Mouse (Mus musculus) intestine, postnatal 0 days (tissue): ENCODE data around the gene Sstr5. TPM values are rescaled to one million over a fixed set of nuclear protein-coding genes. Genes with fewer than 3 reads are reported as not detected.

Source experiments
- ATAC-seq: fragments of 200-750 bp; cut with Nextera tagmentation; 2 replicates; pipeline ENCODE4 v1.8.0; 2017; ENCODE audit warnings: mild to moderate bottlenecking, moderate TSS enrichment, moderate library complexity
- H3K27ac ChIP-seq: fragments of 300-500 bp; sonication (generic); 2 replicates; pipeline ENCODE4 v1.5.1; 2014; ENCODE audit warnings: mild to moderate bottlenecking, low read depth, low read length, moderate library complexity
- H3K27me3 ChIP-seq: fragments of 300-500 bp; sonication (generic); replicated peaks from 2 replicates; pipeline ENCODE4 v1.6.1; 2014; ENCODE audit warnings: low read length, mixed read lengths; ENCODE audit not compliant: control insufficient read depth, insufficient read depth
- H3K36me3 ChIP-seq: fragments of 300-500 bp; sonication (generic); 2 replicates; pipeline ENCODE4 v1.6.1; 2014; ENCODE audit warnings: mild to moderate bottlenecking, moderate library complexity; ENCODE audit not compliant: control insufficient read depth, insufficient read depth
- H3K4me1 ChIP-seq: fragments of 300-500 bp; sonication (generic); replicated peaks from 2 replicates; pipeline ENCODE4 v1.6.1; 2014; ENCODE audit warnings: antibody characterized with exemption, low read length, mixed read lengths; ENCODE audit not compliant: control insufficient read depth, insufficient read depth
- H3K4me2 ChIP-seq: fragments of 300-500 bp; sonication (generic); replicated peaks from 2 replicates; pipeline ENCODE4 v1.6.1; 2014; ENCODE audit warnings: low read depth, mild to moderate bottlenecking, moderate library complexity
- H3K4me3 ChIP-seq: fragments of 300-500 bp; sonication (generic); 2 replicates; pipeline ENCODE4 v1.5.1; 2014; ENCODE audit warnings: low read depth, low read length
- H3K9ac ChIP-seq: fragments of 300-500 bp; sonication (generic); 2 replicates; pipeline ENCODE4 v1.6.1; 2014; ENCODE audit warnings: mild to moderate bottlenecking, low read depth, low read length
- H3K9me3 ChIP-seq: fragments of 300-500 bp; sonication (generic); 2 replicates; pipeline ENCODE4 v1.6.1; 2016; ENCODE audit warnings: mixed run types; ENCODE audit not compliant: control insufficient read depth
- CTCF ChIP-seq: sonication (generic); IDR thresholded peaks from 2 replicates; pipeline ENCODE4 v1.5.1; 2016; ENCODE audit warnings: low read depth, mild to moderate bottlenecking, control low read depth, antibody characterized with exemption, moderate library complexity
- WGBS: fragments of 180-500 bp; shearing (Covaris S2); extraction: QIAGEN DNeasy Blood & Tissue Kit; methylation state at CpG from one replicate; pipeline ENCODE4 v1.1.7; 2014; 5-methylcytosine and 5-hydroxymethylcytosine counted together
- polyA plus RNA-seq: library from polyadenylated mRNA; unstranded; fragments of >200 nt; fragmentation: Nextera tagmentation; extraction: Ambion mirVana; gene quantifications from 2 replicates; pipeline ENCODE4 v1.2.1, GENCODE M21; 2015

The Sstr5 gene
- polyA plus RNA-seq, 1 experiment from 2014 or later, result 0.64 TPM

DNA sequence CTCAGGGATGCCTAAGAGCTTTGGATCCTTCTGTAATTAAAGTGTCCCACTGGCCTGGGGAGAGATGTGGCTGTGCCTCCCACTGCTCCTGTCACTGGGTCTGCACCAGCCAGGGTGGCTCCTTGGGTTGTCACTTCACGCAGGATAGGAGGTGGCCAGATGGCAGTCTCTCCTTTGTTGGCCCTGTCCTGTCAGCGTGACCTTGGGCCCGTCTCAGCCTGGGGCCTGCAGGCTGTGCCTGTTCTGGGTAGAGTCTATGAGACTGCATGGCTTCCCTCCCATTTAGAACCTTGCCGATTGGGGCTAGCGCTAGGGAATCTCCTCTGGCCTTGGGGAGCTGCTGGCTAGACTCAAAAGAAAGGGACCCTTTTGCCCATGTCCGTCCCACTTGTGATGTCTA is 28.8 kb downstream of the Sstr5 start:
- Histone ChIP-seq H3K27ac (no peak overlapping the region), H3K4me3 (no peak overlapping the region), H3K27me3 (0 out of 2 replicates have a peak, but pooled peaks cover 5% of the 10 kb centered on the region), H3K9me3 (no peaks in the 10 kb centered on the region), H3K4me1 (no peaks in the 10 kb centered on the region), H3K36me3 (no peaks in the 10 kb centered on the region), H3K4me2 (no peak overlapping the region), H3K9ac (no peak overlapping the region)
- ATAC-seq, result no peak
- TF ChIP-seq CTCF, result no peak
- 71% methylated on average over 6 of the region's 6 CpGs for WGBS

DNA sequence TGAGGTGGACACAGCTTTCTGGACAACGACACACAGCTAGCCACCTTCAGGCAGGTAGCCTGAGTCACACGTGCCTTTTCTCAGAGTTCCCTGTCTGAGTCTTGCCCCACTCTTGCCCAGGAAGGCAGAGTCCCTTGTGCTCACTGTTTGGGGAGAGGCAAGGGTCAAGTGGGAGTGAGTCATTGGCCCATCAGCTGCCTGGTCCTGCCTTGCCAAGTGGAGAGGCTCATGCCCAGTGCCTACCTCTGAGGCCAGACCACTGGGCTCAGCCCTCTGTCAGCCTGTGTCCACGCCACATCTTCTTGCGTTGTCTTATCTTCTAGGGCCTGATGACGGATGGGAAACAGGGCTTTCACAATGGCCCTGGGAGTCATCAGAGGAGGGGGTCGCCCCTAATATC is 29.3 kb downstream of the Sstr5 start:
- H3K27ac ChIP-seq, result no peak overlapping the region
- no peaks in the 10 kb centered on the region for H3K27me3 ChIP-seq
- H3K9me3 ChIP-seq, result no peaks in the 10 kb centered on the region
- H3K9ac ChIP-seq, result no peak overlapping the region
- ATAC-seq, result no peak
- H3K4me3 ChIP-seq, result no peak overlapping the region
- WGBS, result 61% methylated on average over 6 of the region's 6 CpGs
- TF ChIP-seq CTCF, result no peak
- peaks cover 4% of the 10 kb centered on the region for H3K4me1 ChIP-seq
- H3K4me2 ChIP-seq, result no peak overlapping the region
- no peaks in the 10 kb centered on the region for H3K36me3 ChIP-seq

DNA sequence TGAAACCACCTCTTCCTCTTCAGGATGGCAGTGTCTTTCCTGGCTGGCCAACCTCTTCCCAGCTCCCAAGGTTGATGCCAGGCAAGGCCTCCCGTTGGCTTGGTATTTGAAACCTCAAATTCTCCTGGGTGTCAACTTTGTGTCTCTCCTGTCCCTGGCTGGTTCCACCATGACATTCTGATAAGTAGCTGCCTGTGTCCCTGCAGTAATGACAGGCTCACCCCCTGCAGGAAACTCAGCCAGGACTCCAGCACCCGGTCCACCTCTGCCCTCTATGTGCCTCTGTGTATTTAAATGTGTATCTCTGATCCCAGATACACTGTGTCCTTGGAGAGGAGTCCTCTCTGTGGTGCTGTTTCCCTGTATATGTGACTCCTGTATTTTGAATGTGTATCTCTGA is 30.8 kb downstream of the Sstr5 start:
- Histone ChIP-seq H3K27ac (no peak overlapping the region), H3K9me3 (no peaks in the 10 kb centered on the region), H3K4me2 (no peak overlapping the region), H3K9ac (no peak overlapping the region), H3K4me3 (no peak overlapping the region), H3K4me1 (peaks cover 12% of the 10 kb centered on the region), H3K27me3 (no peaks in the 10 kb centered on the region), H3K36me3 (no peaks in the 10 kb centered on the region)
- no peak for ATAC-seq
- WGBS, result 76% methylated on average over 2 of the region's 2 CpGs
- TF ChIP-seq CTCF, result no peak

DNA sequence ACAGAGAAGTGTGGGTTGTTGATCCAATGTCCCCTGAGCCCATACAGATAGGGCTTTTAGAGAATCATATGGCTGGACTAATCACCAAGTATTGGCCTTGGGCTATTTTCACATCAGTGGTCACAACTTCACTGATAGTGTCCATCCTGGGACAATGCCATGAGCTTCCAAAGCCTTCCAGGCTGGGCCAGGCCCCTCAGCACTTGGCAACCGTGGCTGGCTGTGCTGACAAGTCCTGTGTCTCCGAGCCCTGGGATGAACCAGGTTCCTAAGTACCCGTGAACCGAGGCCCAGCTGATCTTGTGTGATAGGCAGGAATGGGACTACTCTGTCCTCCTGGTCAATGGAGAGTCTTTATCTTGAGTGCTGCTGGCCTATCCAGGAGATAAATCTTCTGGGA is 33.0 kb downstream of the Sstr5 start:
- Histone ChIP-seq H3K36me3 (no peaks in the 10 kb centered on the region), H3K27me3 (no peaks in the 10 kb centered on the region), H3K27ac (no peak overlapping the region), H3K4me2 (no peak overlapping the region), H3K4me3 (no peak overlapping the region), H3K9ac (no peak overlapping the region), H3K4me1 (peaks cover 12% of the 10 kb centered on the region), H3K9me3 (no peaks in the 10 kb centered on the region)
- ATAC-seq, result no peak
- WGBS, result 76% methylated on average over 4 of the region's 4 CpGs
- TF ChIP-seq CTCF, result no peak

DNA sequence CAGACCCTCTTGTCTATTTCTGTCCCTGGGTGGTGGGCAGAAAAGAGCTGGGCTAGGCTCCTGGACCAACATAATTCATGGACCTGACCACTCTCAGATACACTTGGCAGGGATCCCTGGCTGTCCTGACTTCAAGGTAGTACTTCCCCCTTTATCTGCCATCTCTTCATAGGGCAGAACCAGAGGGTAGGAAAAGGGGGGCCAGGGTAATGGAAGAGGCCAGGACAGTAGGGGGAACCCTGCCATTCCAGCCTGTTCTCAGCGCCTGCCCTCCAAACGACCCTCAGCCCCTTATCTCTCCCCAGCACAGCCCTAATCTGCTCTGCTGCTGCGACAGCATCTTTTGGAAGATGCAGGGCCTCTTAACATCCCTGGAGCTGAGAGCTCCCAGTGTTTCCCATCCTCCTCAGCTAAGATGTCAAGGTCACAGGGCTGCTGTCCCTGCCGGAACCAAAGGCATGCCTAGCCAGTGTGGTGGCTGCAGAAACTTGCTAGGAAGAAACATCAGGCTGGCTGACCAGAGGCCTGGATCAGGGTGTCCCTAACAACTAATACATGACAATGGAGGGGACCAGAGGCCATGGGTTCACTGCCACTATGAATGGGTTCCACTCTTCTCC is 33.7 kb downstream of the Sstr5 start:
- TF ChIP-seq CTCF, result no peak
- Histone ChIP-seq H3K4me2 (no peak overlapping the region), H3K27ac (no peak overlapping the region), H3K4me1 (peaks cover 12% of the 10 kb centered on the region), H3K4me3 (no peak overlapping the region), H3K36me3 (no peaks in the 10 kb centered on the region), H3K9ac (no peak overlapping the region), H3K9me3 (no peaks in the 10 kb centered on the region), H3K27me3 (no peaks in the 10 kb centered on the region)
- ATAC-seq, result no peak
- WGBS, result 46% methylated on average over 4 of the region's 4 CpGs

DNA sequence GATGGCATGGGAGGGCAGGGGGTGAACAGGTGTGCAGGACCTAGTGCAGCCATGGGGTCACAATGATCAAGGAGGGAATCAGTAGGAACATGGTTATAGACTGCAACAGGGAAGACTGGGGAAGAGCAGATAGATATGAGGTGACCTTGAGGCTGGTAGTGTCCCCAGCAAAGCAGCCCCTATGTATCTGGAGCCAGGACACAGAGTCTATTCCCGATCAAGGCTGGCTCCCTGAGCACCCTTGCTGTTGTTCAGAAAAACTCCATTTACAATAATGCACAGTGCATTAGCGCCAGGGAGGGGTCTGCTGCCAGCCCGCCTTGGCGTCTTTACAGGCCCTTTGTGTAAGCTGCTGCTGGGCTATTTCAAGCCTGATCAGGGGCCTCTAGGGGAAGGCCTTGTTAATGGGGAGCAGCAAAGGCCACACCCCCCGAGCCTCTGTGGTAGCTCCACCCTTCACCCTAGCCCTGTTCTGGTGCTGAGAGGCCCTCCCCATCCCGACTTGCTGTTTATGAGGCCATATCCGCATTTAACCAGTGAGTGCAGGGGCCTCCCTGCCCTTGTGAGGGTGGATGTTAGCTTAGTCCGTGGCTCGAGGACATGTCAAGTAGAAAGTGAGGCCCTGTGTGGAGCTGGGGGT is 34.7 kb downstream of the Sstr5 start:
- TF ChIP-seq CTCF, result no peak
- ATAC-seq, result peak; percentile 95
- Histone ChIP-seq H3K4me3 (0 out of 2 replicates have a peak overlapping the region, but pooled peaks have one; percentile 3), H3K9ac (no peak overlapping the region), H3K36me3 (no peaks in the 10 kb centered on the region), H3K4me2 (peak overlapping the region; percentile 35; the same call in 1 of the 2 replicates), H3K9me3 (no peaks in the 10 kb centered on the region), H3K4me1 (peaks cover 12% of the 10 kb centered on the region), H3K27me3 (no peaks in the 10 kb centered on the region), H3K27ac (no peak overlapping the region)
- WGBS, result 7% methylated on average over 9 of the region's 9 CpGs
